Mouse (Mus musculus) thymus, postnatal 14 days (tissue): Measurements from ENCODE around the gene Fgfr2.

Experiments
- DNase-seq: peaks from one replicate; pipeline ENCODE4 v3.0.0; 2021

Fgfr2 gene

GRCm38 (mm10) chr7:132344606-132345005 lies 778.5 kb downstream of the Fgfr2 start:
- no peak for DNase-seq

- no peak for DNase-seq
Observed at GRCm38 (mm10) chr7:132343900-132344299, 779.2 kb downstream of the Fgfr2 start.

- no peak for DNase-seq
Observed at GRCm38 (mm10) chr7:132343146-132343545, 780.0 kb downstream of the Fgfr2 start.

- DNase-seq, result no peak
Observed at GRCm38 (mm10) chr7:132339041-132339839, 783.9 kb downstream of the Fgfr2 start.

- no peak for DNase-seq
Observed at GRCm38 (mm10) chr7:132338350-132338749, 784.8 kb downstream of the Fgfr2 start.

GRCm38 (mm10) chr7:132337268-132337917 lies 785.8 kb downstream of the Fgfr2 start:
- DNase-seq, result no peak

GRCm38 (mm10) chr7:132336781-132337180 lies 786.4 kb downstream of the Fgfr2 start:
- DNase-seq, result peak; percentile 35

GRCm38 (mm10) chr7:132335367-132335766 lies 787.8 kb downstream of the Fgfr2 start:
- DNase-seq, result peak; percentile 59

GRCm38 (mm10) chr7:132333078-132333477 lies 790.1 kb downstream of the Fgfr2 start:
- no peak for DNase-seq

GRCm38 (mm10) chr7:132332176-132332575 lies 791.0 kb downstream of the Fgfr2 start:
- no peak for DNase-seq

- DNase-seq, result no peak
Observed at GRCm38 (mm10) chr7:132330179-132330578, 793.0 kb downstream of the Fgfr2 start.

GRCm38 (mm10) chr7:132328648-132329047 lies 794.5 kb downstream of the Fgfr2 start:
- no peak for DNase-seq

- DNase-seq, result peak; percentile 21
Observed at GRCm38 (mm10) chr7:132325549-132326331, 797.4 kb downstream of the Fgfr2 start.

GRCm38 (mm10) chr7:132323430-132323829 lies 799.7 kb downstream of the Fgfr2 start:
- peak; percentile 38 for DNase-seq

GRCm38 (mm10) chr7:132321392-132321958 lies 801.7 kb downstream of the Fgfr2 start:
- DNase-seq, result no peak

- DNase-seq, result peak; percentile 73
Observed at GRCm38 (mm10) chr7:132317036-132317541, 806.1 kb downstream of the Fgfr2 start, which contains the start of gene Chst15. Gene Chst15, minus strand, starts transcription at chr7:132317228.

- peak; percentile 79 for DNase-seq
Observed at GRCm38 (mm10) chr7:132316101-132317035, 806.8 kb downstream of the Fgfr2 start.

GRCm38 (mm10) chr7:132315149-132316091 lies 807.7 kb downstream of the Fgfr2 start:
- peak; percentile 85 for DNase-seq

GRCm38 (mm10) chr7:132312396-132312795 lies 810.8 kb downstream of the Fgfr2 start:
- DNase-seq, result no peak

- no peak for DNase-seq
Observed at GRCm38 (mm10) chr7:132308537-132309191, 814.5 kb downstream of the Fgfr2 start.
